Mouse (Mus musculus) liver, postnatal 0 days (tissue): ENCODE data around the gene Zbtb4.

ENCODE experiments used
- CTCF ChIP-seq: sonication (generic); IDR thresholded peaks from 2 replicates; pipeline ENCODE4 v1.5.1; 2016; ENCODE audit warnings: antibody characterized with exemption, low read depth
- EP300 ChIP-seq: IDR thresholded peaks from 2 replicates; pipeline ENCODE4 v1.6.1; 2016; ENCODE audit warnings: antibody characterized with exemption, low read depth, mild to moderate bottlenecking

DNA sequence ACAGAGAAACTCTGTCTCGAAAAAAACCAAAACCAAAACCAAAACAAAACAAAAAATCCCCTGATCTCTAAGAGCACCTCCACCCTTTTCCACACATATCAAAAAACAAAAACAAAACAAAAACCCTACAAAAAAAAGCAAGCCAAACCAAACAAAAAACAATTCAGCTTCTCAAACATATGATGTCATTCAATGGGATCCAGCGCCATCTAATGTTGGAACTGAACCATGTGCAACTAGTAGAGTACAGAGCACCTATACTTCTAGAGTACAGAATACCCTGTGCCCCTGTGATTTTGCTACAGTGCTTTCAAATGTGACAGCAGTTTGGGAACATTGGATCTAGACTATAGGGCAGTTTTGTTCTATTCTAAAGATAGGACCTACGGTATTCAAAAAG lies 11.0 kb upstream of the Zbtb4 start:
- TF ChIP-seq EP300 (no peak), CTCF (peak; percentile 84)
